Mouse (Mus musculus) adrenal gland, adult 8-10 months (tissue): ENCODE measurements around the gene Gnat1. TPM values are rescaled to one million over a fixed set of nuclear protein-coding genes. Genes with fewer than 3 reads are reported as not detected.

Experiments
- DNase-seq: peaks from one replicate; pipeline ENCODE4 v3.0.0; 2022
- total RNA-seq, 4 experiments: library from RNA; stranded (reverse); gene quantifications; 2 replicates each; pipeline ENCODE4 v1.2.4; 2022

Gene Gnat1
- under 1 TPM in 1 of 4 experiments, not detected in 3; 0.74 TPM for total RNA-seq

DNA sequence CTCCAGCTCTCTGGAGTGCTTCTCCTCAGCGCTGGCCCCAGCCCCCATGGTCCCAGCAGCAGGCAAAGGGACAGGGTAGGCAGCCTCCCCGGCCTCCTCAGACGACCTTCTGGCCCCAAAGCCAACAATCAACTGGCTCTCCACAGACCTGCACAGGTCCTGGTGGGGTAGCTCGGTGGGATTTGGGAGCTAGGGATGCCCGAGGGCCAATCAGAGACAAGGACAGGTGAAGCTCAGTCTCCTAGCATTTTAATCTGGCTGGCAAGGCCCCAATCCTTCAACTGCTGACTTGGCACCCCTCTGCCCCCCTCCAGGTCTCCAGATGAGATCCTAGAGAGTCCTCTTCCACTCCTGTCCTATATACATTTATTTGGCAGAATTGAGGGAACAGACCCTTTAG is at the start of gene Gnat1:
Gnat1 (minus strand) TSS at position 212 of the 400 bp plus-strand sequence.
- no peak for DNase-seq

DNA sequence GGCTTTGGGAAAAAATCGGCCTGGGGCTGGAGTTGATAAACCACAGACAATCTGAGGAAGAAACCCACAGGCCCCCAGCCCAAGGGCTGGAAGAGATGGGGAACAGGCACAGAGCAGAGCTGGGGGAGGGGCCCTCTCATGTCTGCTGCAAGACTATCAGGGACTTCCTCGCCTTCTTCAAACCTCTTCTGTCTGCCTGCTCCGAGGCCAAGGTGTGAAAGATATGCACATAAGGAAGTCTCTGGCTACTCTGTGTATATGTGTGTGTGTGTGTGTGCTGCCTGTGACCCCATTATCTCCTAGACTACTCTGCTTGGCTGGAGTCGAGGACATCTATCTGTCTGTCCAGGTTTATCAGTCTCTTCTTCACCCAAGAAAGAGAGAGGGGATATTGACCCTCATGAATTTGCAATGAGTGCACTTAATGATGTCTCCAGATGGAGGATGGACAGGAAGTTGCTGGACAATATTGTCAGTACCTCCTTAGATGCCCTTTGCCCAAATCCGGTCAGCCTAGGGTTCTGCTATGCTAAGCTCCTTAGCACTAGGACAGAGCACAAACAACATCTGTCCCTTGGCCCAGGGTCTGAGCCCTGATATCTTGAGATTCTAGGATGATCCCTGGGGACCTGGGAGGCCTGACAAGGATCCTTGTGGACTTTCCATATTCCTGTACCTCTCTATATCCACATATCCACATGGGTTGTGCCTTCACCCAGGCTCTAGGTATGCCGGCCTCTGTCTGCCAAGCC is 49.6 kb upstream of the Gnat1 start:
- DNase-seq, result no peak

DNA sequence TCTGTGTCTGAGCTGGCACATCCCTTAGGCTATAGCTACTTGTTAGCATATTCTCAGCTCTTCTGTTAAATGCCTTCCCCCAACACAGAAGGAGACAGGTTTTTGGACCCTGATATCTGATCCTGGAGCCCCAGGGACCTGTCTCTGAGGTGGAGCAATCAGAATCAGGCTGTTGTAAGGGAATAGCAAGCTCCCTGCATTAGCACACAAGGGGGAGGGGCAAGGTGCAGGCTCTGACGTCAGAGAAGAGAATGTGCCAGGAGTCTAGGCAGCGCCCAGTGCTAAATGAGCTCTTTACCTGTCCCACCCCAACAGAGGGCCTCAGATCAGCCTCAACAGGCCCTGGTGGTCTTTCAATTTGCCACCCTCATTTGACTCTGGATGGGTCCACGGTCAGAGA is 47.5 kb upstream of the Gnat1 start:
- DNase-seq, result no peak

DNA sequence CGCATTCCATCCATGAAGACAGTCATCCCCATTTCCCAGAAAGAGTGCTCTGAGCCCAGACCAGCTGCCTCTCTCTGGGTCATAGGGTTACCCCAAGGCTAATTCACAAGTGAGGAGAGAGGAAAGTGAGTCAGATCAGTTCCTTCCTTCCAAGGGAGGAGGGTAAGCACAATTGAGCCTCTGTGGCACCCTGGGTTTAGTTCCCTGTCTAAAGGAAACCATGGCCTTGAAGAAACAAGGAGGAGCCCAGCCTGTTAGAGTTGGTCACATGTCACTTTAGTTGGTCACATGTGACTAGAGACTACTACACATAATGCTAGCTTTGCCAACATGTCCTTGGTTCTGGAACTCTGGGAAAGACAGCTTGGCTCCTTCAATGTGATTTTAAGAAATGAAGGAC is 45.3 kb upstream of the Gnat1 start:
- no peak for DNase-seq

DNA sequence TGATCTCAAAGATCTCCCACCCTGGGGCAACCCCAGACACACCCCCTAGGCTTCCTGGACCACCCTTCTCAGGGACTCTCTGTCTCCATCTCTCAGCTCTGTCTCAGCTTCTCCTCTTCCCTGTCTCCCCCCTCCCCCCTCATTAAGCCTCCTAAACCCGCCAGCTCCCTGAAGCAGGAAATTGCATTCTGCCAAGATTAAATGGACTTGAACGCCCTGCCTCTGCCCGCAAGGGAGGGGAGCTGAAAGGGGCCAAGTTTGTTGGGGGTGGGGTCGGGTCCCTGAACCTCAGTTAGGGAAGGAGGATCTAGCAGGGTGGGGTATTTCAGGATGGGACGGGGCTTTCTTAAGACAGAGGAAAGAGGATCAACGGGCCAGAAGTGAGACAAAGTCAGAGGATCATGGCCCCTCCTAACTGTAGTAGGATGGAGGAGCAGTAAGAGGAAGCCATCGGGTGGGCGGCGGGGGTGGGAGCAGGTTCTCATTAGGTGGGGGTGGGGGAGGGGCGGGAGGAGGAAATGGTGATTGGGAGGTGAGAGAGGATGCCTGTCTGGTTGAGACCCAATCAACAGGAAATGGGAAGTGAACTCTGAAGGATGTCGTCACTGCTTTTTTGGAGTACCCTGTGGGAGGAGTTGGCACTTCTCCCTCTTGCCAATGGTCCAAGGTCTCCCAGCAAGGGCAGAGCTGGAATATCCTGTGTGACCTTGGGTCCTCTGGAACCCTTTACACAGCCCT is 44.5 kb upstream of the Gnat1 start:
- peak; percentile 77 for DNase-seq

DNA sequence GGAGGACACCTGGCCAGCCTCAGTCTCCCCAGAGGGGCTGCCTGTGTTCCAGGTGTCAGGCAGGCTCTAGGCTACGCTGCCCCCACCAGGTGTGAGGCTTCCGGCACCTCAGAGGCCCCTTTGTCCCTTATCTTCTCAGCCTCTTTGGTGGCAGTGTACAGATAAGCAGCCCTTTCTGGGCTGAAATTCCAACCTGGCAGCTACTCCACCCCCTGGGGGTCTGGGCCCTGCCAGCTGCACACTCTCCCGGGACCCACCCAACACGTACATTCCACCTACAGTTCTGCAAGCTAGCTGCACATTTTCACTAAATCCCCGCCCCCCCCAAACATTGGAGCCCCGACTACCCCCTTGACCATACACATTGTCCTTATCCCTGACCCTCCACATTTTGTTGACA is 43.8 kb upstream of the Gnat1 start:
- DNase-seq, result no peak

DNA sequence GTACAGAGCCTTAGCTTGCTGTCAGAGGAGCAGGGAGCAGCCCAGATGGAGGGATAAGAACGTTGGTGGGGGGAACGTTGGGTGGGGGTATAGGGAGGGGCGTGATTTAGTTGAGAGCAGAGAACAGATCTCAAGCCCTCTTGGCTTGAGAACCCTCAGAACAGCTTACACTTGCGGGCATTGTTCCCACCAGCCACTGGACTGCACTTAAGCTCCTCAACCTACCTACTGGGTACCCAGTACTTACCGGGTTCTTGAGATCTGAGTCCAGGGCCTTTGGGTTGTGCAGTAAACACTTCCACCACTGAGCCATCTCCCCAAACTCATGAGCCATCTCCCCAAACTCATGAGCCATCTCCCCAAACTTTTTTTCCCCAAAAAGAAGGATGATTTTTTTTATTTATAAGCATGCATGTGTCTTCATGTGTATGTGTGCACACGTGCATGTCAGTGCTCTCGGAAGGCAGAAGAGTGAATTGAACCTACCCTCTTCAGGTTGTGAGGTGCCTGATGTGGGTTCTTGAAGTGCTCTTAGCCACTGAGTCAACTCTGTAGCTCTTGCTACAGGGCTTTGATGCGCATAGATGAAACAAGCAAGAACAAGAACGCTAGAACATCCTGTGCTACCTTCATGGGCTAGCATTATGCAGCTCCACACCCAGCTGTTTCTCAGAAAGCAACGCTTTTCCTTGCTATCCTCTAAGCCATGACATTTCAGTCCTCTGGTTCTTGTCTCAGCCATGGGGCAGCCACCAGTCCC is 39.4 kb upstream of the Gnat1 start:
- DNase-seq, result no peak

DNA sequence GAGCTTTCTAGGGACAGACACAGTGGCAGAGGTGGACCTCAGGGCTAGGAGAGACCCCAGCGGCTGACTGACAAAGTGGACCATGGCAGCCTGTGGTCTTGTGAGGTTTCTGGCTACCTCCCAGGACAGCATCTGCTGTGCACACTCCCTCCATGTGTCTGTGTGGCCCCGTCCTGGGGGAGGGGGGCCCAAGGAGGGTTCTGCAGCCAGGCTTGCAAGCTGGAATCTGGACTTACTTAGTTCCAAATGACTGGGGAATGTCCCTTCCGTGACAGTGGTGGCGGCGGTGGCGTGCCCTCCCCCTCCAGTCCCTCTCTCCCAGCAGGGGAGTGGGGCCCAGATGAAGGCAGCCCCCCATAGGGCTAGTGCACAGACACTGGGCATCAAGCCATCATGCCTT is 37.4 kb upstream of the Gnat1 start:
- no peak for DNase-seq

DNA sequence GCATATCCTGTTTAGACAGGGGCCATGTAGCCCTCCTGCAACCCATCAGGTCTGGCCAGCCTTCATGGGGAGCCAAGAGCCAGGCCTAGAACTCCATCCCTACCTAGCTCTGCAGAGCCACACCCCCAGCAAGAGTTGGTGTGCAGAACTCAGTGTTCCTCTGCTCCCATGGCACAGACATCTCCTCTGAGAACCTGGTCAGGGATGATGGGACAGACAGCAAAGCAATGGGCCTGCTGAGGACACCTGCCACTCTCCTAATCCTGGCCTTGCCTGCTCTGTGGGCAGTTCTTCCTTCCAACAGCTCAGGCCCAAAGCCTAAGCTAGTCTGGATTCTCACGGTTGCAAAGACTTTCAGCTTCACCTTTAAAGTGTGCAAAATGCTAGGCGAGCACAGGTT is 36.1 kb upstream of the Gnat1 start:
- no peak for DNase-seq

DNA sequence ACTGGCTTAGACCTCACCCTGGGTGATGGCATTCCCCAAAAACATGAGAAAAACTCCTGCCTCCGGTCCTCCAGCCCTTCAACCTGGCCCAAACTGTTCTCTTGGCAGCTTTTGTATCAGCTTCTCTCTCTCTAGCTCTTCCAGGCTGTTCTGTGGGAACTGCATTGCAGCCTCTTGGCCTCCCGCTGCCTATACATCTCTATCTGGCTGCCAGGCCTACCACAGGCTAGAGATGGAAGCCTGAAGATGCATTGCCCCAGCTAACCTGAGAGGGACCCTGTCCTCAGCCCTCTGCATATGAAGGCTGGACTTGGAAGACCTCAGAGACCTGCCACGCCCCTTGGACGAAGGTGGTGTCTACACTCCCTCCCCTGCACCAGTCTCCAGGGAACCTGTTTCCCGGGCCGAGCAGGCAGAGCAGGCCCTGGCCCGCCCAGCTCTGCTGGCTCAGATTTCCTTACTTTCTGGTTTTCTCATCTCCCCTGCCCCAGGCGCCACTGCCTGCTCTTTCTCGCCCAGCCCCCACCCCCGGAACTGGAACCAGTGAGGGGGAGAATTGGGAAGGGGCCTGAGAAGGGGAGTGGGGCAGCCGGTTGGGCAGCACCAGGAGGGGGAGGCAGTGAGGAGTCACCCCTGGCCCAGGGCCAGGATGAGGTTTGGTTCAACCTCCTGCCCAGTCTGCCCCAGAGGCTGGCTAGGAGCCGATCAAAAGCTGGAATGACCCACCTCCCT is 34.9 kb upstream of the Gnat1 start:
- DNase-seq, result no peak

DNA sequence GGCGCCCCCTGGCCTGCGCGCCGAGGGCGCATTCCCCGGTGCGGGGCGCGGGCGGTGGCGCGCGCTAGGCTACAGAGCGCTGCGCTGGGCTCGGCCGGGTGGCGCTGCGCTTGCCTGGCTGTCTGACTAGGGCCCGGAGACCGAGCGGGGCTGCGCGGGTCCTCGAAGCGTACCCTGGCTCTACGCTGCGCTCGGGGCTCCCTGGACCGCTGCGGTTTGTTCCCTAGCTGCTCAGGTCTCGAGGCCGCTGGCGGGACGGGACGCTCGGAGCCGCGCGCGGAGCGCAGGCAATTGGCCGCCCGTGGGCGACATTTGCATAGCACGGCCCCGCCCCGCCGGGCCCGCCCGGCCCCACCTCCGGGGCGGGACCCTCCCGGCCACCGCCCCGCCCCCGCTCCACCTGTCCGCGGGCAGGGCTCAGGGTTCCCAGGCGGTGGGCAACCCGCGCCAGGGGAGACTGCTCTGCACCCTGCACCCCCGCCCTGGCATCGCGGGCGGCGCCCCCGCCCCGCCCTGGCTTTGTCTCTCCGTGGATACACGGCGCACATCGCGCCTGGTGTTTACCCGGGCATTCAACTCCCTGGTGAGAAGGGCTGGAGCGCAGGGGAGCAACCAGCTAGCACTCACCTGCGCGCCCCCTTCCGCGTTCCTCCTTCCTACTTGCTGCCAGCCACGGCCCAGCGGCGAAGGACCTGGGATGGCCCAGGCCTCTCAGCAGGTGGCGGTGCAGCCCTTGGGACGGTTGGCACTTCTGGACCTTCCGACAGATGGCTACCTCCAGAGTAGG is 30.4 kb upstream of the Gnat1 start, which contains the start of gene Sema3f:
Sema3f (minus strand) TSS at position 779 of the 787 bp plus-strand sequence.
- peak; percentile 69 for DNase-seq

DNA sequence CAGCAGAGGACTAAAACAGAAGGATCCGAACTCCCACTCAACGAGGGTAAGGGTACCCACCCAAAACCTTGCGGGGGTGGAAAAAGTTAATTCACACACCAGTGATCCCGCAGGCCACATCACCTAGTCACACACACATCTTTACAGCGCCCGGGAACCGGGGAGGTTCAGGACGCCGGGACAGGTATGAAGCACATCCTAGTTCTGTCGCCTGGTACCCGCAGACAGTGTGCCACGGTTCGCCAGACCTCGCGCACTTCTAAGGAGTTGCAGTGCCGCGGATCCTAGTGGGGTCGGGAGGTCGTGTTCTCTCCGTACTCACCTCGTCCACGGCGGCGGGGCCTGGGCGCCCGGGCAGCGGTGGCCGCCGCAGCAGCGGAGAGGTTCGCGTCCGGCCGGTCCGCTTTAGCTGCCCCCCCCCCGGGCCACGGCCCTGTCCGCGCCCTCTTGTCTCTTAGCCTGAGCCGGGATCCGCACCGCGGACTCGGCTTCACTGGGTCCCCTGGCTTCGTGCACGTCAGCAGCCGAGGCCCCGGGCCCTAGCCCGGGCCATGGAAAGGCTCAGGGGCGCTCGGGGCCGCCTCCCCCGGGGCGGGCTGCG is 29.7 kb upstream of the Gnat1 start:
- no peak for DNase-seq

DNA sequence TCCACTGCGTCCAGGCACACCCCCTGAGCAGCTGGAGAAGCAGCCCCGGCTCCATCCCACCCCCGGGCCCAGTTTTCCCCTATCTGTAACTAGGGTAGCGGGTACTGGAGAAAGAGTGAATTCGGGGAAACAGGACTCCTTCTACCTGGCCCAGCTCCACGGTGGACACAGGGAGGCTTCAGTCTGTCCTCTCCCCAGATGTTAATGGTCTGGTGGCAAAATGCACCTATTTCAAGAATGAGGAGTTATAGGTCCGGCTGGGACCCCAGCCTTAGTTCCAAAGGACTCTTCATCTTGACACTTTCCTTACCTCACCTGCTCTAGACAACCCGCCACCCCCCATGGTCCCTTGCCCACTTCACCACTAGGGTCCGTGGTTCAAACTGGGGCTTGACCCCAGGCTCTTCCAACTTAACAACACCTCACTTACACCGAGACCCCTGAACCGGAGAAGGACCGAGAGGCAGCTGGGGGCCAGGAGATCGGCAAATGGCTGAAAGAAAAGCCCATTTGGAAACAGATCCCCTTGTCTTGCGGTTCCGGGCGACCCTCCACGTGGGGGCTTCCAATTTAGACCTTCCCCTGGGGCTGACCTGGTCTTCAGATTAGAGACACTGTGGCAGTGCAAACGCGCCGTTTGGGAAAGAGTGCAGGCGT is 29.1 kb upstream of the Gnat1 start:
- no peak for DNase-seq

DNA sequence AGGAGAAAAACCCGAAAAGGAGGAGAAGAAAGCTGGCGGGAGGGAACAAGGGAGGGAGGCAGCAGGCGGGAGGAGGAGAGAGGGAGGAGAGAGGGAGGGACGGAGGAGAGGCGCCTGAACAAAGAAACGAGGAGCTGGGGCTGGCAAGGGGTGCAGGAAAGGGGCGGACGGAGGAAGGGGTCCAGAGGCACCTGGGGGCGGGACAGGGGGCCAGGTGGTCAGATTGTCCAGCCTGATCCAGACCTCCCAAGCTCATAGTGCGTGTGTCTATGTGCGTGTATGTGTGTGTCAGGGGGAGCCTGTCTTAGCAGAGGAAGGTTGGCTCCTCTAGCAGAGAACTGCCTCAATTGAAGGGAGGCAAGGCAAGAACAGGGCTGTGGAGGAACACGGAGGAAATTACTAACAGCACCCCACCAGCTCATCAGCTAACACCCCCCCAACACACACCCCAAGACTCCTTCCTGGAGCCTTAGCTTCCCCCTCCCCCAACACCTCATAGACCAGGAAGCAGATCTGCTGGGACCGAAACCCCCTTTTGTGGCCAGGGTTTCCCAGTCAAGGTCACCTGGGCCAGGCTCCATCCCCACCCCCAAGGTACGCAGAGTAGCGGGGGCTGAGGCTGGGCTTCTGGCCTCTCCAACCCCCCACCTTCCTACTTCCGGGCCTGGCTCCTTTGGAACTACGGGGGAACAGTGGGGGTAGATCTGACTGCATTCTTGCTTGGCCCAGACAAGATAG is 28.4 kb upstream of the Gnat1 start:
- DNase-seq, result no peak

DNA sequence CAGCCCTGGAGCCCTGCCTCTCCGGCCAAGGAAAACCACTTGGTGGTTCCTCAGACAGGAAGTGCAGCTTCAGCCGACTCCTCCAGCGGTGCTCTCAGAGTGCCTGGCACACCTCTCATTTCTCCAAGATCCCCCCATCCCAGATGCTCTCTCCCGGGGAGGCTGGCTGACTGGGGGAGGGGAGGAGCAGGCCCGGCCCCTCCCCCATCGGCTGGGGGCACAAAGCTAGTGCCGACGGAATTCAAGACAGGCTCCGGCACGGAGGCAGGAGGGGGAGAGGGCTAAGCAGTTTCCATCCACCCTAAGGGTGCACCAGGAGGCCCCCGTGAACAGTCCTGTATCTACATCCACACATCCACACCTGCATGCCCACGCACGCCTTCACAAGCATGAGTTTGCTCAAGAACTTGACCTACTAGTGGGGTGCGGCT is 27.3 kb upstream of the Gnat1 start:
- no peak for DNase-seq

DNA sequence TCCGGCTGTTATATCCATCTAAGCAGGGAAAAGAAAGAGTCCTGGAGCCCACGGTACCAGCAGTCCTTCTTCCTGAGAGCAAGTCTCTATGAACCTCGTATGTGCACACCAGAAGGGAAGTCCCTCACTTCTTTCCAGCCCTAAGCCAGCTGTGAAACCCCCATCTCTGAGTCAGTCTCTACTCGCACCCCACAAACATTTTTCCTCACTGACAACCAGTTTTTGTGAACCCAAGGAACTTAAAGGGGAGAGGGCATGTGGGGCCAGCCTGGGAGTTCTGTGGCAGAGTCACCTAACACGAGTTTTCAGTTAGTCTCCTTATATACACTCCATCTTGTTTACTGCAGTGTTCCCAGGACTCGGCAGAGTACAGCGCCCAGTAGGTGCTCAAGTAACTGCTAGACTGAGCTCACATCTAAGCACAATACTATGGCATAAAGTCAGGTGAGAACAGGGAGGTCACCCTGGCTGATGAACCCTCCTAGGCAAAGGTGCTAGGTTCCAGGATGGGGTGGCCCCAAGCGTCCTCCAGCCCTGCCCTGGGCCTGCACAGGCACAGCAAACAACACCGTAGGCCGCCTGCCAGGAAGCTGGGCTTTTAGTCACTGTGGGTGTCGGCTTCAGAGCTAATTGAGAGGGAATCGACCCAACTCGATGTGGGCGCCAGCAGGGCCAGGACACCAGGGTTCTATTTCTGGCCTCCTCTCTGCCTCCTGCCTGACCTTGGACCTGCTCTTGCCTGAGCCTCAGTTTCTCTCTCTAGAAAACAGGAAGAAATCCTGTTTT is 24.0 kb upstream of the Gnat1 start:
- no peak for DNase-seq

DNA sequence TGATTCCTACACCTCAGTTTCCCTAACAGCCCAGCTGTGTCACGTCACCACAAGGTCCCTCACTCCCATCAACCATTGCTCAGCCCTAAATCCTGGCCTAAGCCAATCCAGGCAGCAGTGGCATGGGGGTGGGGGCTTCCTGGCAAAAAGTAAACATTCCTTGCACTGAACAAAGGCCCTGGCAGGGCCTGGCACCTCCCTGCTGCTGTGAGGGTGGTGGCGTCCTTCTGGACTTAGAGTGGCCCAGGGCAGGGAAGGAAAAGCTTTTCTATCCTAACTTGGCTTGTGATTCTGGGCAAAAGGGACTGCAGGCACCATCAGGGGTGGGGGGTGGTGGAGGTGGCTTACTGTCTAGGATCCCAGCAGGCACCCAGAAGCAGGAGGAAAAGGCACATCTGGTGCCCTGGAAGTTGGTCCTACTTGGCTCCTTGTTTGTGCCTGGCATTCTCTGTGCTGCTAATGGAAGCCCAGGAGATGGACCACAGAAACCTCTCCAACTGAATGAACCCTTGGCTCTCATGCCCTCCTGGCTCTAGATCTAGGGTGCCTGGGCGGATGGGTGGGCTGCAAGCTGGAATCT is 23.2 kb upstream of the Gnat1 start:
- DNase-seq, result no peak

DNA sequence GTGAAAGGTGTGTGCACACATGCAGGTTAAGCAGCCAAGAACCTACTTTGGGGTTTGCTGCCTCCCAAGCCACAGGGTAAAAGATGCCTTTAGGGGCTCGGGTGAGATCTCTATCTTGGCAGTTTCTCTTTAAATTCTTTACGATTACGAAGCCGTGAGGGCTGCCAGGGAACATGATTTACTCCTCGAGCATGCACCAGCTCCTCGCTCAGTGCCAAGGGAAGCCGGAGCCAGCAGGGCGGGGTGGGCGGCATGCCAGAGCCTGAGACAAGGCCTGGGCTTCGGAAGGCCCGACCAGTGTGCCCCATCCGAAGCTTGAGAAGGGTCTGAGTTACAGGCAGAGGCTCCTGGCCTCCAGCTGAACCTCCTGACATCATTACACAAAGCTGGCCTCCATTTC is 22.1 kb upstream of the Gnat1 start:
- peak; percentile 72 for DNase-seq

DNA sequence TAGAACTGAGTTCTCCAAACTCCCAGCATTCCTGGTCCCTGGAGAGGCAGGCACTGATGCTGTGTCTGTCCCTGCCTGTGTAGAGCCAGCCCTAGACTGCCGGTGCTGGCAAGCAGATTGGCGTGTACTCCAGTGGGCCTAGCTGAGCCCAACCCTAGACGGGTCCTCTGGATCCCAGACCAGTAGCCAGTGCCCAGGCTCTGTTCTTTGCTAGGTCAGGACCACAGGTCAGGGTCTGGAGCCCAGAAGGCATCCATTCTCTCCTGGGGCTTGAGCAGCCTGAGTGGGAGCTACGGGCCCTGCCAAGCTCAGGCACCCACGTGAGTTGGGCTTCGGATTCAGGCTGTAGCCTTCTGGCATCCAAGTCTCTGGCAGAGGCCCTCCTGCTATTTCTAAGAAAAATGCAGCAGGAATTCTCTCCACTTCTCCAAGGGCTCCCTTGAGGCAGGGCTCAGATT is 20.6 kb upstream of the Gnat1 start:
- DNase-seq, result no peak
